Mouse (Mus musculus) kidney, postnatal 14 days (tissue): ENCODE measurements around the gene Nek10.
"Not testable (repeated sequence)": the region's sequence is repeated elsewhere in the genome, so short reads cannot be mapped to it uniquely, and the experiment has no call there.

Experiments used
- DNase-seq: peaks from one replicate; pipeline ENCODE4 v3.0.0; 2022; ENCODE audit warnings: mixed read lengths

Gene Nek10

GRCm38 (mm10) chr14:14991642-14992041, 188.4 kb downstream of the Nek10 start:
- DNase-seq, result no peak

- no peak for DNase-seq
Observed at GRCm38 (mm10) chr14:15011408-15011807, 208.2 kb downstream of the Nek10 start.

- DNase-seq, result no peak
Observed at GRCm38 (mm10) chr14:15014799-15015198, 211.6 kb downstream of the Nek10 start.

GRCm38 (mm10) chr14:15030626-15031025, 227.4 kb downstream of the Nek10 start:
- not testable (repeated sequence) for DNase-seq

- DNase-seq, result peak; percentile 8
Observed at GRCm38 (mm10) chr14:15034638-15035037, 231.4 kb downstream of the Nek10 start.

- DNase-seq, result no peak
Observed at GRCm38 (mm10) chr14:15048186-15048585, 245.0 kb downstream of the Nek10 start.

GRCm38 (mm10) chr14:15061496-15061895, 258.3 kb downstream of the Nek10 start:
- DNase-seq, result no peak
